Mouse (Mus musculus) liver, embryonic 14.5 days (tissue): ENCODE data around the gene Ksr2. TPM values are rescaled to one million over a fixed set of nuclear protein-coding genes. Genes with fewer than 3 reads are reported as not detected.

Experiments used
- ATAC-seq: fragments of 200-750 bp; cut with Nextera tagmentation; 2 replicates; pipeline ENCODE4 v1.8.0; 2017; ENCODE audit warnings: moderate number of reproducible peaks, mild to moderate bottlenecking, moderate library complexity; ENCODE audit not compliant: insufficient read depth
- DNase-seq, 3 experiments: peaks; one replicate each; pipeline ENCODE4 v3.0.0-alpha.2; 2012 to 2013; ENCODE audit warnings: low read depth in 3 of 3, low spot score in 3 of 3
- H3K27ac ChIP-seq: fragments of 300-500 bp; sonication (generic); 2 replicates; pipeline ENCODE4 v1.5.1; 2014; ENCODE audit warnings: moderate library complexity, mild to moderate bottlenecking, control low read depth, inconsistent platforms
- H3K27me3 ChIP-seq: fragments of 300-500 bp; sonication (generic); 2 replicates; pipeline ENCODE4 v1.6.1; 2014; ENCODE audit warnings: mild to moderate bottlenecking, low read length, moderate library complexity; ENCODE audit not compliant: control insufficient read depth, insufficient read depth
- H3K36me3 ChIP-seq: fragments of 300-500 bp; sonication (generic); replicated peaks from 2 replicates; pipeline ENCODE4 v1.6.1; 2014; ENCODE audit warnings: low read depth; ENCODE audit not compliant: control insufficient read depth, insufficient read depth
- H3K4me1 ChIP-seq, 2 experiments: fragments of 200-500 bp in 1 of 2; fragments of 300-500 bp in 1 of 2; sonication (generic) in 1 of 2; replicated peaks; 2 replicates each; pipeline ENCODE4 v1.6.1; 2012 to 2014; ENCODE audit warnings: antibody characterized with exemption in 1 of 2, inconsistent platforms in 1 of 2, low read length in 1 of 2; ENCODE audit not compliant: control insufficient read depth in 2 of 2, insufficient read depth in 2 of 2
- H3K4me2 ChIP-seq: fragments of 300-500 bp; sonication (generic); 2 replicates; pipeline ENCODE4 v1.6.1; 2014; ENCODE audit warnings: low read depth, mild to moderate bottlenecking, control low read depth, moderate library complexity
- H3K4me3 ChIP-seq, 2 experiments: fragments of 200-500 bp in 1 of 2; fragments of 300-500 bp in 1 of 2; sonication (generic) in 1 of 2; 2 replicates each; pipeline ENCODE4 v1.5.1; 2012 to 2014; ENCODE audit warnings: low read depth in 2 of 2, low read length in 2 of 2, mild to moderate bottlenecking in 2 of 2, control low read depth in 1 of 2, inconsistent platforms in 1 of 2, moderate library complexity in 1 of 2; ENCODE audit not compliant: insufficient read depth in 1 of 2
- H3K9ac ChIP-seq: fragments of 300-500 bp; sonication (generic); replicated peaks from 2 replicates; pipeline ENCODE4 v1.6.1; 2014; ENCODE audit warnings: mild to moderate bottlenecking, control low read depth, moderate library complexity
- H3K9me3 ChIP-seq: fragments of 300-500 bp; sonication (generic); 2 replicates; pipeline ENCODE4 v1.6.1; 2016; ENCODE audit warnings: low read length, mixed read lengths; ENCODE audit not compliant: control insufficient read depth
- CTCF ChIP-seq: IDR thresholded peaks from 2 replicates; pipeline ENCODE4 v1.5.1; 2016; ENCODE audit warnings: antibody characterized with exemption, low read depth, control low read depth
- EP300 ChIP-seq: IDR thresholded peaks from 2 replicates; pipeline ENCODE4 v1.6.1; 2016; ENCODE audit warnings: antibody characterized with exemption, low read depth
- WGBS: fragments of 180-500 bp; shearing (Covaris S2); extraction: QIAGEN DNeasy Blood & Tissue Kit; methylation state at CpG from one replicate; pipeline ENCODE4 v1.1.7; 2014; ENCODE audit not compliant: insufficient replicate concordance; 5-methylcytosine and 5-hydroxymethylcytosine counted together
- polyA plus RNA-seq, 2 experiments: library from polyadenylated mRNA; depleted of rRNA in 1 of 2; stranded (reverse) in 1 of 2; unstranded in 1 of 2; fragments of >200 nt; fragmentation: Nextera tagmentation in 1 of 2; extraction: Ambion mirVana in 1 of 2; gene quantifications; 2 replicates each; pipeline versions ENCODE4 v1.2.1 to v1.2.3; 2012 to 2014

Gene Ksr2
- polyA plus RNA-seq, 2 experiments: 0.01 to 0.04 TPM

DNA sequence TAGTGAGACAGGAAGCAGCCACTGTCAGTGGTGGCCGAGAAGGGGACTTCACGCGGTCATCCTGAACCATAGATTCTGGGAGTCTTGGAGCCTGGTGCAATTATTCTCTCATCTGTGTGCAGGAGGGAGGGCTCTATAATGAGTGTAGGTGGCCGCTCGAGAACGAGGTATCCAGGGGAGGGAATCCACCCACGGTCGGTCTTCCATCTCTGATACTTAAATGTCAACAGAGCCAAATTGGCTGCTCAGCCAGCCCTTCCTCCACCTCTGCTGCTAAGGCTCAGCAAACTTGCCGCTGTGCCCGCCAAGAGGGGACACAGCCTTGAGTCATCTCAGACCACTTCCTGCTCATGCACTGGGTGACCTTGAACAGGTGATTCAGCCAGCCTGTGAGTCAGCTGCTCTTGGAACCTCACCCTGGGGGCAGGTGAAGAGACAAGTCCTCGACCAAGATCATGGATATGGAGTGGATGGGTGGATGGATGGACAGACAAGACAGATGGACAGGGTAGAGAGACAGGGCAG is 330.9 kb downstream of the Ksr2 start:
- 46% methylated on average over 11 of the region's 11 CpGs for WGBS
- DNase-seq: no peak

DNA sequence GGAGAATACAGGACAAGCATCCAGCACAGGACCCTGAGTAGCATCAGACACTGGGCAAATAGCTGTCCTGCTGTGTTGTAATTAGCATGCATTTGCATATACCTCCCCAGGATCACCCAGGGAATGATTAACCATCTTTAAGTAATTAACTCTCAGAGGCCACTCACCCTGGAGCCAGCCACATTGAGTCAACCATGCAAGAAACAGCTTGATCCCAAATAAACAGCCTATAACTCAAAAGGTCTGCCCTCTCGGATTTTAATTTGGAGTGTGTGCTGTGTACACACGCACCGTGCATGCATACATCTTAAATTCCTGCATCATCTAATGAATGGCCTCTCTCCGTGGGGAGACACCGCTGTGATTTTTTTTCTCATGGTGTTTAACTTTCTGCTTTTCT is 335.6 kb downstream of the Ksr2 start:
- no peak overlapping the region for H3K9ac ChIP-seq
- no peak for DNase-seq
- ATAC-seq: no peak
- no peaks in the 10 kb centered on the region for H3K4me1 ChIP-seq
- WGBS: 43% methylated on average over 5 of the region's 5 CpGs
- no peaks in the 10 kb centered on the region for H3K27me3 ChIP-seq
- TF ChIP-seq CTCF (no peak), EP300 (no peak)
- no peak overlapping the region for H3K4me2 ChIP-seq
- no peak overlapping the region for H3K27ac ChIP-seq
- H3K9me3 ChIP-seq: no peaks in the 10 kb centered on the region
- H3K4me3 ChIP-seq: no peak overlapping the region
- H3K36me3 ChIP-seq: no peaks in the 10 kb centered on the region

More for the DNA sequence above, 330.9 kb downstream of the Ksr2 start:
- TF ChIP-seq EP300 (no peak), CTCF (no peak)
- no peak overlapping the region for H3K4me3 ChIP-seq
- H3K4me1 ChIP-seq: no peaks in the 10 kb centered on the region
- H3K9me3 ChIP-seq: no peaks in the 10 kb centered on the region
- no peak overlapping the region for H3K27ac ChIP-seq
- no peaks in the 10 kb centered on the region for H3K27me3 ChIP-seq
- H3K4me2 ChIP-seq: no peak overlapping the region
- no peak overlapping the region for H3K9ac ChIP-seq
- no peaks in the 10 kb centered on the region for H3K36me3 ChIP-seq
- no peak for ATAC-seq

DNA sequence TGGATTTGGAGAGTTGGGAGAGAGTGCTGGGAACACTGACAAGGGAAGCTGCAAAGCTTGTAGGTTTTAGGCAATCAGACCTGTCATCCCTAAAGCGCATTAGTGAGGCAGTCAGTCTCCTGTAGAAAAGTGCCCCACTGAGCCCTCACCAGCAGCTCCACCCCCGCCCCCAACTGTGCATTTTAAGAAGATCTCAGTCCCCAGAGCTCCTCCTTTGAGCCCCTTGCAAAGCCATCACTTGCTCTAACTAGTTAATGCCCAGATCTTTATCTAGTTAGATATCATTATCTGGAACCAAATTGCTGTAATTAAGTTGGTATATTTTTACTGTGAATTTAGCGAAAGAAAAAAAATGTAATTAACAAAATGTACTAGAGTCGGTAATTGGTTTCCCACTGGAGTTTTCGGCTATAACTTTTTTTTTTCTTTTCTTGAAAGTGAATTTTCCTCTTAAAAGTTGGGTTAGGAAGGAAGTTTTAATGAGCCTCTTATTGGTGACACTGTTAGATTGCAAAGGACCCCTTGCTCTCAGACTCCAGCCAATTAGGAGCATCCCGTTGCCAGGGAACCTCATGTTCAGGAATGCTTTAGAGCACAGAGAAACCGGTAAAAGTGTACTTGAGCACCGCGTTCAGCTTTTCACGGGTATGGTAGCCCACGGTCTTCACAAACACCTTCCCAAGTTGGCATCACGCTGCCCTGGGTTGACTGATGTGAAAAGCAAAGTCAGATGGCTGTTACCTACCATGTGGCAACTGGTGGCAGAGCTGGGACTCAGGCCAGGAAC is 344.1 kb downstream of the Ksr2 start:
- TF ChIP-seq EP300 (no peak), CTCF (no peak)
- DNase-seq (no peak), ATAC-seq (no peak)
- no peaks in the 10 kb centered on the region for H3K36me3 ChIP-seq
- no peaks in the 10 kb centered on the region for H3K4me1 ChIP-seq
- no peak overlapping the region for H3K27ac ChIP-seq
- 44% methylated on average over 12 of the region's 12 CpGs for WGBS
- no peaks in the 10 kb centered on the region for H3K9me3 ChIP-seq
- H3K27me3 ChIP-seq: no peaks in the 10 kb centered on the region
- no peak overlapping the region for H3K4me2 ChIP-seq
- no peak overlapping the region for H3K9ac ChIP-seq
- no peak overlapping the region for H3K4me3 ChIP-seq

DNA sequence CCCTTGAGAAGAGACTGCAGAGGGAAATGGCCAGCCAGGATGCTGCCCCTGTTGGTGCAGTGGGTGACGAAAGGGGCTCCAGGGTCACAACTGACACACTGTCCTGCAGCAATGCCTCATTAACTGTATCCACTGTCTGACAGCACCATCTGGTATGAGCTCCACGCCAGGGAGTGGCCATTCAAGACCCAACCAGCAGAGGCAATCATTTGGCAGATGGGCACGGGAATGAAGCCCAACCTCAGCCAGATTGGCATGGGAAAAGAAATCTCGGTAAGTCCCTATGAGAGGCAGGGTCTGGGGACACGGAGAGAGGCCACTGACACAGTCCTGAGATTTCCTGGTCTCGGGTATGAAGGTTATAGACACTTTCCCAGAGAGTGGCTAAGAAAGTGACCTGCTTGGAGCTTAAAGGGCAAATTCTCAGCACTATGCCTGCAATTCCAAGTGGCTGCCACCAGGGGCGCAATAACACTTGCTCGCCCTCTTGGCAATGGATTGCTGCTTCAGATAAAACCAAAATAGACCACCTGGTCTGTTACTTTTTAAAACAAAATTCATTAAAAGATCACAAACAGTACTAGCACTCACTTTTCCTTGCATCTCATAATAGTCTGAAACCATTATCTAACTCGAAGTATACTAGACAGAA is 347.5 kb downstream of the Ksr2 start:
- WGBS: 55% methylated on average over 9 of the region's 9 CpGs
- Histone ChIP-seq H3K27ac (no peak overlapping the region), H3K9ac (no peak overlapping the region), H3K9me3 (no peaks in the 10 kb centered on the region), H3K4me3 (no peak overlapping the region), H3K4me1 (no peaks in the 10 kb centered on the region), H3K4me2 (no peak overlapping the region), H3K36me3 (no peaks in the 10 kb centered on the region), H3K27me3 (no peaks in the 10 kb centered on the region)
- DNase-seq (no peak), ATAC-seq (no peak)
- peak; percentile 69 for TF ChIP-seq CTCF
- no peak for TF ChIP-seq EP300

DNA sequence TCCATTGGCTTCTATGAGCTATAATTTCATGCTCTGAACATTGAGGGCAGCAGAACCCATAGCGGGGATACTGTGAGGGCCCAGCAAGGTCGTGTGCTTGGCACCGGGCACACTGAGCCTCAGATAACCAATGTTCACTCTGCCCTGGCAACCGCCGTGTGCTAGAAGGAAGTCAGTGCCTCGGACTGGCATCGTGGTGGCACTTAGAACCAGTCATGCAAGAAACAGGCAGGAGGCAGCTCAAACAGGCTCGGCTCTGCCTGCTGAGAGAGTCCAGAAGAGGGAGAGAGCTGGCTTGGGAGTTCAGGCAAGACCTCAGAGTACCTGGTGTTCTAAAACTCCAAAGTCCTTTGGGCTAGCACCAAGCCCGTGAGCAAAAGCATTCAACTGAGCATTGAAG is 350.7 kb downstream of the Ksr2 start:
- Histone ChIP-seq H3K36me3 (no peaks in the 10 kb centered on the region), H3K4me3 (no peak overlapping the region), H3K27me3 (no peaks in the 10 kb centered on the region), H3K4me1 (no peaks in the 10 kb centered on the region), H3K9ac (no peak overlapping the region), H3K27ac (no peak overlapping the region), H3K4me2 (no peak overlapping the region), H3K9me3 (no peaks in the 10 kb centered on the region)
- DNase-seq (no peak), ATAC-seq (no peak)
- WGBS: 61% methylated on average over 9 of the region's 9 CpGs
- TF ChIP-seq EP300 (no peak), CTCF (no peak)
